Mouse (Mus musculus) CH12.LX (cell line): ENCODE measurements around the gene Rnf43. TPM values are rescaled to one million over a fixed set of nuclear protein-coding genes. Genes with fewer than 3 reads are reported as not detected.

ENCODE experiments used
- DNase-seq: peaks from one replicate; pipeline ENCODE4 v3.0.0-alpha.2; 2013; ENCODE audit errors: extremely low read depth
- H3K27ac ChIP-seq: 2 replicates; pipeline ENCODE4 v1.5.1; 2012; ENCODE audit warnings: low read depth, mild to moderate bottlenecking, control low read depth, moderate library complexity; ENCODE audit not compliant: insufficient read depth
- H3K27me3 ChIP-seq: replicated peaks from 2 replicates; pipeline ENCODE3; 2012; ENCODE audit warnings: inconsistent platforms
- H3K36me3 ChIP-seq, 2 experiments: replicated peaks in 1 of 2; 2 replicates each; pipeline versions ENCODE3 to v1.6.1; 2012; ENCODE audit warnings: inconsistent platforms in 1 of 2, low read length in 1 of 2, mild to moderate bottlenecking in 1 of 2, mixed read lengths in 1 of 2, moderate library complexity in 1 of 2; ENCODE audit not compliant: control insufficient read depth in 1 of 2, insufficient read depth in 1 of 2
- H3K4me1 ChIP-seq, 2 experiments: 2 replicates each; pipeline ENCODE4 v1.6.1; 2012; ENCODE audit warnings: inconsistent platforms in 1 of 2, moderate library complexity in 1 of 2; ENCODE audit not compliant: insufficient read depth in 2 of 2, control insufficient read depth in 1 of 2
- H3K4me2 ChIP-seq: 2 replicates; pipeline ENCODE4 v1.6.1; 2012; ENCODE audit warnings: low read depth, mild to moderate bottlenecking, control low read depth; ENCODE audit not compliant: poor library complexity, insufficient read depth, severe bottlenecking
- H3K4me3 ChIP-seq, 3 experiments: fragments of 150-350 bp in 1 of 3; sonication (generic) in 1 of 3; replicated peaks in 1 of 3; 2 replicates each; pipeline versions ENCODE3 to v1.5.1; 2011 to 2012; ENCODE audit warnings: low read depth in 2 of 3, low read length in 2 of 3, mild to moderate bottlenecking in 2 of 3, moderate library complexity in 2 of 3, control low read depth in 1 of 3, improper control_type of control experiment in 1 of 3, inconsistent platforms in 1 of 3, mixed read lengths in 1 of 3; ENCODE audit not compliant: poor library complexity in 1 of 3
- H3K79me2 ChIP-seq: replicated peaks from 2 replicates; pipeline ENCODE4 v1.6.1; 2012; ENCODE audit warnings: mild to moderate bottlenecking, moderate library complexity; ENCODE audit not compliant: control insufficient read depth, poor library complexity, insufficient read depth, severe bottlenecking; ENCODE audit errors: extremely low read depth
- H3K9ac ChIP-seq: 2 replicates; pipeline ENCODE4 v1.6.1; 2012; ENCODE audit warnings: low read depth, mild to moderate bottlenecking, control low read depth, moderate library complexity; ENCODE audit not compliant: insufficient read depth
- H3K9me3 ChIP-seq: replicated peaks from 2 replicates; pipeline ENCODE3; 2012; ENCODE audit warnings: low read length, inconsistent platforms, mixed read lengths
- BHLHE40 ChIP-seq: IDR thresholded peaks from 2 replicates; pipeline ENCODE4 v1.6.1; 2011; ENCODE audit warnings: mild to moderate bottlenecking, low read depth, low read length, improper control_type of control experiment
- CHD2 ChIP-seq: IDR thresholded peaks from 2 replicates; pipeline ENCODE4 v1.6.1; 2011; ENCODE audit warnings: low read length, improper control_type of control experiment
- CTCF ChIP-seq, 2 experiments: IDR thresholded peaks in 1 of 2; conservative IDR thresholded peaks in 1 of 2; 2 replicates each; pipeline ENCODE4 v1.5.1; 2011 to 2012; ENCODE audit warnings: low read depth in 2 of 2, low read length in 2 of 2, improper control_type of control experiment in 1 of 2, inconsistent platforms in 1 of 2, mild to moderate bottlenecking in 1 of 2, moderate library complexity in 1 of 2
- E2F4 ChIP-seq: IDR thresholded peaks from 2 replicates; pipeline ENCODE4 v1.6.1; 2011; ENCODE audit warnings: low read depth, low read length, improper control_type of control experiment; ENCODE audit not compliant: insufficient replicate concordance
- ELF1 ChIP-seq: IDR thresholded peaks from 2 replicates; pipeline ENCODE4 v1.6.1; 2014; ENCODE audit warnings: low read depth, mild to moderate bottlenecking, inconsistent platforms, low read length, improper control_type of control experiment
- EP300 ChIP-seq: IDR thresholded peaks from 2 replicates; pipeline ENCODE4 v1.6.1; 2011; ENCODE audit warnings: low read length, improper control_type of control experiment
- GABPA ChIP-seq: IDR thresholded peaks from 2 replicates; pipeline ENCODE4 v1.6.1; 2012; ENCODE audit warnings: low read depth, low read length, improper control_type of control experiment, inconsistent platforms; ENCODE audit not compliant: insufficient replicate concordance
- HCFC1 ChIP-seq: IDR thresholded peaks from 2 replicates; pipeline ENCODE4 v1.6.1; 2012; ENCODE audit warnings: low read depth, mild to moderate bottlenecking, inconsistent platforms, low read length, improper control_type of control experiment
- MAFK ChIP-seq: IDR thresholded peaks from 2 replicates; pipeline ENCODE4 v1.6.1; 2011; ENCODE audit warnings: low read length, improper control_type of control experiment; ENCODE audit not compliant: insufficient replicate concordance
- MAZ ChIP-seq: IDR thresholded peaks from 2 replicates; pipeline ENCODE4 v1.6.1; 2012; ENCODE audit warnings: low read depth, mild to moderate bottlenecking, inconsistent platforms, low read length, improper control_type of control experiment, moderate library complexity
- MXI1 ChIP-seq: IDR thresholded peaks from 2 replicates; pipeline ENCODE4 v1.6.1; 2011; ENCODE audit warnings: mild to moderate bottlenecking, low read depth, low read length, improper control_type of control experiment
- MYC ChIP-seq: IDR thresholded peaks from 2 replicates; pipeline ENCODE4 v1.6.1; 2011; ENCODE audit warnings: low read depth, mild to moderate bottlenecking, improper control_type of control experiment, low read length
- NELFE ChIP-seq: IDR thresholded peaks from 2 replicates; pipeline ENCODE4 v1.6.1; 2011; ENCODE audit warnings: low read depth, low read length, improper control_type of control experiment
- PAX5 ChIP-seq: IDR thresholded peaks from 2 replicates; pipeline ENCODE4 v1.6.1; 2012; ENCODE audit warnings: low read length, inconsistent platforms, mixed read lengths
- POLR2AphosphoS2 ChIP-seq: IDR thresholded peaks from 2 replicates; pipeline ENCODE4 v1.6.1; 2011; ENCODE audit warnings: low read depth, low read length, improper control_type of control experiment
- RCOR1 ChIP-seq: conservative IDR thresholded peaks from 2 replicates; pipeline ENCODE4 v1.6.1; 2012; ENCODE audit warnings: low read depth, mild to moderate bottlenecking, inconsistent platforms, low read length, improper control_type of control experiment
- TBP ChIP-seq: conservative IDR thresholded peaks from 2 replicates; pipeline ENCODE4 v1.6.1; 2011; ENCODE audit warnings: low read depth, low read length, improper control_type of control experiment
- TCF12 ChIP-seq: IDR thresholded peaks from 2 replicates; pipeline ENCODE4 v1.6.1; 2014; ENCODE audit warnings: low read depth, mild to moderate bottlenecking, inconsistent platforms, low read length, improper control_type of control experiment
- USF1 ChIP-seq: IDR thresholded peaks from 2 replicates; pipeline ENCODE4 v1.6.1; 2014; ENCODE audit warnings: low read depth, mild to moderate bottlenecking, inconsistent platforms, low read length, improper control_type of control experiment
- USF2 ChIP-seq: conservative IDR thresholded peaks from 2 replicates; pipeline ENCODE4 v1.6.1; 2011; ENCODE audit warnings: low read depth, low read length, improper control_type of control experiment
- ZKSCAN1 ChIP-seq: IDR thresholded peaks from 2 replicates; pipeline ENCODE4 v1.6.1; 2012; ENCODE audit warnings: low read depth, inconsistent platforms, low read length, improper control_type of control experiment, borderline replicate concordance
- ZMIZ1 ChIP-seq: IDR thresholded peaks from 2 replicates; pipeline ENCODE4 v1.6.1; 2012; ENCODE audit warnings: low read depth, mild to moderate bottlenecking, inconsistent platforms, low read length, improper control_type of control experiment
- dilution Hi-C: fragments of 300-500 bp; cut with MboI; formaldehyde crosslinking; loops from 2 replicates; pipeline ENCODE4 v1.14.3; 2020; ENCODE audit warnings: low sequenced_read_pairs; ENCODE audit not compliant: extremely low pct_unique_long_range_greater_than_20kb, extremely low pct_ligation_motif_present
- in situ Hi-C: fragments of 300-500 bp; cut with MboI; formaldehyde crosslinking; loops from 3 replicates; pipeline ENCODE4 v1.14.3; 2019; ENCODE audit warnings: low sequenced_read_pairs, low pct_ligation_motif_present, low pct_unique_long_range_greater_than_20kb, mixed read lengths
- polyA plus RNA-seq: library from polyadenylated mRNA; unstranded; fragments of >175 nt; gene quantifications from 2 replicates; pipeline ENCODE4 v1.2.1, GENCODE M21; 2012; ENCODE audit warnings: low read depth; ENCODE audit not compliant: insufficient read length
- total RNA-seq, 2 experiments: library from RNA; depleted of rRNA; stranded (reverse); fragments of 300-350 nt in 1 of 2; fragments of >200 nt in 1 of 2; gene quantifications; 2 replicates each; pipeline ENCODE4 v1.2.3; 2012 to 2014

Rnf43 gene
- total and polyA plus RNA-seq, 3 experiments: 12.2 to 27.7 (median 26.3) TPM

GRCm38 (mm10) chr11:87617606-87618005, 44.9 kb upstream of the Rnf43 start:
- TF ChIP-seq ZMIZ1 (no peak), ZKSCAN1 (no peak), USF2 (no peak), USF1 (no peak), MXI1 (no peak), TBP (no peak), PAX5 (no peak)
- TF ChIP-seq, all 38 proteins: peak for 0
- Histone ChIP-seq H3K4me3 (no peak overlapping the region), H3K9me3 (peaks cover 9% of the 10 kb centered on the region), H3K79me2 (no peaks in the 10 kb centered on the region), H3K36me3 (peaks cover 45 to 63% of the 10 kb centered on the region in 2 experiments), H3K4me2 (no peak overlapping the region), H3K27ac (no peak overlapping the region), H3K4me1 (peaks cover 0 to 8% of the 10 kb centered on the region in 2 experiments; a peak in 1 of 4 replicates), H3K27me3 (no peaks in the 10 kb centered on the region), H3K9ac (no peak overlapping the region)
- dilution Hi-C loops: no loop called here
- no peak for DNase-seq
- in situ Hi-C loops: no loop called here

- no peak for DNase-seq
- no peak for TF ChIP-seq NELFE
- TF ChIP-seq ZMIZ1: no peak
- TF ChIP-seq EP300: no peak
- no peak for TF ChIP-seq POLR2AphosphoS2
- TF ChIP-seq GABPA: no peak
- TF ChIP-seq E2F4: no peak
- no peak for TF ChIP-seq TCF12
- no peak for TF ChIP-seq MAZ
- no peak for TF ChIP-seq ELF1
- no peak for TF ChIP-seq RCOR1
- TF ChIP-seq CTCF (conservative IDR thresholded peaks at IDR 0.05 in 1 of 2, IDR thresholded peaks at IDR 0.05 in 1 of 2; ENCODE audit: low read depth in 2 of 2, low read length in 2 of 2): no peak
- TF ChIP-seq MAFK: no peak
- no peak for TF ChIP-seq PAX5
- TF ChIP-seq BHLHE40: no peak
- TF ChIP-seq USF2: no peak
- no peak for TF ChIP-seq CHD2
- no peak for TF ChIP-seq MYC
- TF ChIP-seq HCFC1: no peak
- no peak for TF ChIP-seq ZKSCAN1
Observed at GRCm38 (mm10) chr11:87623160-87623559, 39.4 kb upstream of the Rnf43 start.

More at GRCm38 (mm10) chr11:87623160-87623559, 39.4 kb upstream of the Rnf43 start:
- no peak overlapping the region for H3K4me2 ChIP-seq
- no peaks in the 10 kb centered on the region for H3K9me3 ChIP-seq
- H3K4me1 ChIP-seq: peaks cover 0 to 11% of the 10 kb centered on the region in 2 experiments; a peak in 1 of 4 replicates
- H3K27ac ChIP-seq: no peak overlapping the region
- H3K4me3 ChIP-seq: no peak overlapping the region
- H3K79me2 ChIP-seq: no peaks in the 10 kb centered on the region
- no peaks in the 10 kb centered on the region for H3K27me3 ChIP-seq
- in situ Hi-C loops (no loop called here), dilution Hi-C loops (no loop called here)
- H3K36me3 ChIP-seq: peaks cover 3 to 25% of the 10 kb centered on the region in 2 experiments
- no peak overlapping the region for H3K9ac ChIP-seq
